ENCODE assay signal across 29 mouse cellular contexts in genomic region chrX:166564900-166565299, GRCm38 (mm10). TPM values are rescaled to one million over a fixed set of nuclear protein-coding genes. Genes with fewer than 3 reads are reported as not detected.
DNase-seq lines count a peak whose midpoint lies in the region; ATAC-seq and TF ChIP-seq lines count a peak whose summit lies in the region.
"Had no signal": no experiment of that assay in that cellular context is flagged by ENCODE, and none has a peak within 500 bp of the region (broad histone marks: within the 10 kb centered on the region; RNA-seq: fewer than 3 reads in every experiment).

No protein-coding gene starts in this region.

- no peak overlapping the region for H3K4me2 ChIP-seq in embryonic facial prominence, embryonic 13.5 days
- H3K4me2 ChIP-seq in limb, embryonic 14.5 days (replicated peaks; ENCODE audit: low read depth, low read length, severe bottlenecking) = no peak overlapping the region
- H3K4me2 ChIP-seq: forebrain, embryonic 13.5 days; heart, embryonic 11.5 days; hindbrain, embryonic 14.5 days; liver, embryonic 15.5 days; lung, embryonic 14.5 days; stomach, embryonic 15.5 days had no signal

- no peaks in the 10 kb centered on the region for H3K9me3 ChIP-seq in embryonic facial prominence, embryonic 13.5 days
- H3K9me3 ChIP-seq in limb, embryonic 14.5 days (ENCODE audit: control insufficient read depth, low read length) = no peaks in the 10 kb centered on the region
- H3K9me3 ChIP-seq: forebrain, embryonic 13.5 days; G1E; liver, embryonic 15.5 days; stomach, embryonic 15.5 days had no signal

- H3K27me3 ChIP-seq in embryonic facial prominence, embryonic 13.5 days = peaks cover 9% of the 10 kb centered on the region
- H3K27me3 ChIP-seq in limb, embryonic 14.5 days (ENCODE audit: control insufficient read depth, insufficient read depth, low read length) = no peaks in the 10 kb centered on the region
- H3K27me3 ChIP-seq: forebrain, embryonic 13.5 days; liver, embryonic 15.5 days; stomach, embryonic 15.5 days had no signal

- no peaks in the 10 kb centered on the region for H3K36me3 ChIP-seq in embryonic facial prominence, embryonic 13.5 days
- no peaks in the 10 kb centered on the region for H3K36me3 ChIP-seq in limb, embryonic 14.5 days (ENCODE audit: control insufficient read depth, insufficient read depth, low read length)
- H3K36me3 ChIP-seq: G1E; liver, embryonic 15.5 days; stomach, embryonic 15.5 days had no signal

- DNase-seq in adrenal gland, adult 2 months = peak; percentile 14
- DNase-seq in adrenal gland, postnatal 36 days = no peak
- DNase-seq in 3T3-L1 (ENCODE audit: low read depth, low spot score) = peak; percentile 68
- peak; percentile 40 for DNase-seq in limb, embryonic 14.5 days (ENCODE audit: low spot score)
- no peak for DNase-seq in layer of hippocampus, postnatal 14 days (ENCODE audit: low spot score in 2 of 2)
- no peak for DNase-seq in heart, adult 11 months
- no peak for DNase-seq in MN1 (ENCODE audit: low spot score)
- DNase-seq: cerebellum, adult 9-10 months; cerebellum, postnatal 36 days; gastrocnemius, postnatal 14 days; heart, postnatal 36 days; kidney, adult 18-20 months; kidney, postnatal 36 days; lung, embryonic 14.5 days; lung, postnatal 14 days; midbrain, embryonic 14.5 days; retina, postnatal 1 day; right cerebral cortex, postnatal 14 days; thymus, adult 18-20 months; thymus, postnatal 25 days had no signal

- H3K4me3 ChIP-seq in embryonic facial prominence, embryonic 13.5 days = no peak overlapping the region
- H3K4me3 ChIP-seq in limb, embryonic 14.5 days (replicated peaks; ENCODE audit: low read length) = no peak overlapping the region
- H3K4me3 ChIP-seq: forebrain, embryonic 13.5 days; liver, embryonic 15.5 days; stomach, embryonic 15.5 days had no signal

- no peak overlapping the region for H3K9ac ChIP-seq in embryonic facial prominence, embryonic 13.5 days
- H3K9ac ChIP-seq in limb, embryonic 14.5 days (ENCODE audit: low read depth, low read length, severe bottlenecking) = no peak overlapping the region
- H3K9ac ChIP-seq: forebrain, embryonic 13.5 days; hindbrain, embryonic 14.5 days; liver, embryonic 15.5 days; lung, embryonic 14.5 days; stomach, embryonic 15.5 days had no signal

- no peak for TF ChIP-seq POLR2A in limb, embryonic 14.5 days (IDR thresholded peaks at IDR 0.05; ENCODE audit: borderline replicate concordance, extremely low read depth, insufficient read depth, insufficient read length)

- no peak for ATAC-seq in embryonic facial prominence, embryonic 13.5 days (ENCODE audit: insufficient number of reproducible peaks, insufficient read depth, low FRiP score, low TSS enrichment, low read depth)
- ATAC-seq in limb, embryonic 14.5 days (ENCODE audit: low FRiP score, low read depth) = peak; percentile 65
- ATAC-seq: forebrain, embryonic 13.5 days had no signal

- H3K4me1 ChIP-seq in embryonic facial prominence, embryonic 13.5 days = peaks cover 7% of the 10 kb centered on the region; the same call in 1 of the 2 replicates
- peaks cover 4% of the 10 kb centered on the region; the same call in 1 of the 2 replicates for H3K4me1 ChIP-seq in limb, embryonic 14.5 days (ENCODE audit: control insufficient read depth, insufficient read depth, low read length)
- H3K4me1 ChIP-seq: forebrain, embryonic 13.5 days; liver, embryonic 15.5 days; stomach, embryonic 15.5 days had no signal

- WGBS in embryonic facial prominence, embryonic 13.5 days = 41% methylated on average over 5 of the region's 5 CpGs
- 32% methylated on average over 5 of the region's 5 CpGs for WGBS in limb, embryonic 14.5 days

- peak overlapping the region; percentile 72 for H3K27ac ChIP-seq in embryonic facial prominence, embryonic 13.5 days
- 0 out of 2 replicates have a peak overlapping the region, but pooled peaks have one; percentile 38 for H3K27ac ChIP-seq in limb, embryonic 14.5 days (replicated peaks; ENCODE audit: low read depth, low read length)
- H3K27ac ChIP-seq: forebrain, embryonic 13.5 days; hindbrain, embryonic 14.5 days; liver, embryonic 15.5 days; stomach, embryonic 15.5 days had no signal

RNA-seq across cellular contexts. Expression of gene Egfl6, which starts 20.6 kb away (rescaled TPM):
- total RNA-seq in adrenal gland, adult 2 months (2021) = 10 to 100 TPM; 20.4 to 26.0 TPM
- 2.1 and 4.0 TPM in 2 replicates for polyA plus RNA-seq in adrenal gland, adult 2 months (2012; rRNA removed)
- total RNA-seq in adrenal gland, postnatal 36 days (2021) = 10 to 100 TPM; 33.3 to 36.4 TPM
- 130 and 154 TPM in 2 replicates for polyA plus RNA-seq in embryonic facial prominence, embryonic 13.5 days (2015; fragmentation: Nextera tagmentation; extraction: Ambion mirVana)
- 78.6 and 86.2 TPM in 2 replicates for polyA plus RNA-seq in limb, embryonic 14.5 days (2012; rRNA removed)
- polyA plus RNA-seq in limb, embryonic 14.5 days (2014; fragmentation: Nextera tagmentation; extraction: Ambion mirVana) = 97.0 and 104 TPM in 2 replicates
- total RNA-seq in layer of hippocampus, postnatal 14 days (2021) = 1 to 10 TPM; 4.5 to 5.1 TPM
- total RNA-seq: G1E; monocyte, adult 5-6 weeks had no signal
- polyA plus RNA-seq: G1E; liver, adult 2 months had no signal

RNA-seq across cellular contexts. Expression of gene Tceanc, which starts 46.5 kb away (rescaled TPM):
- 1 to 10 TPM; 2.9 to 4.7 TPM for total RNA-seq in adrenal gland, adult 2 months (2021)
- 0.84 and 1.0 TPM in 2 replicates for polyA plus RNA-seq in adrenal gland, adult 2 months (2012; rRNA removed)
- total RNA-seq in adrenal gland, postnatal 36 days (2021) = 1 to 10 TPM; 2.2 to 8.8 TPM
- polyA plus RNA-seq in embryonic facial prominence, embryonic 13.5 days (2015; fragmentation: Nextera tagmentation; extraction: Ambion mirVana) = 9.4 and 9.6 TPM in 2 replicates
- 3.9 and 4.5 TPM in 2 replicates for polyA plus RNA-seq in limb, embryonic 14.5 days (2012; rRNA removed)
- polyA plus RNA-seq in limb, embryonic 14.5 days (2014; fragmentation: Nextera tagmentation; extraction: Ambion mirVana) = 7.3 and 8.8 TPM in 2 replicates
- total RNA-seq in layer of hippocampus, postnatal 14 days (2021) = 1 to 10 TPM; 2.0 to 2.1 TPM

Comparison
In these comparisons a context has a peak if more than half of its experiments do, and no peak if none do; other contexts are left out.
1. DNase-seq: peak in adrenal gland, adult 2 months (single experiment), 3T3-L1 (single experiment) and limb, embryonic 14.5 days (single experiment); none in adrenal gland, postnatal 36 days (0 of 2), layer of hippocampus, postnatal 14 days (0 of 2), heart, adult 11 months (single experiment) and MN1 (single experiment).